Mouse (Mus musculus) heart, embryonic 12.5 days (tissue): Measurements from ENCODE around the gene Mta3. TPM values are rescaled to one million over a fixed set of nuclear protein-coding genes. Genes with fewer than 3 reads are reported as not detected.
"Not testable (repeated sequence)": the region's sequence is repeated elsewhere in the genome, so short reads cannot be mapped to it uniquely, and the experiment has no call there.

Experiments
- ATAC-seq: fragments of 200-750 bp; cut with Nextera tagmentation; 2 replicates; pipeline ENCODE4 v1.8.0; 2017; ENCODE audit warnings: moderate TSS enrichment, moderate library complexity; ENCODE audit not compliant: insufficient number of reproducible peaks, low FRiP score
- H3K27ac ChIP-seq: fragments of 300-500 bp; sonication (generic); 2 replicates; pipeline ENCODE4 v1.5.1; 2016; ENCODE audit warnings: mild to moderate bottlenecking, moderate library complexity; ENCODE audit not compliant: poor library complexity, severe bottlenecking
- H3K27me3 ChIP-seq: fragments of 300-500 bp; sonication (generic); replicated peaks from 2 replicates; pipeline ENCODE4 v1.6.1; 2016; ENCODE audit warnings: mild to moderate bottlenecking, moderate library complexity
- H3K36me3 ChIP-seq: fragments of 300-500 bp; sonication (generic); 2 replicates; pipeline ENCODE4 v1.6.1; 2016; ENCODE audit warnings: mild to moderate bottlenecking, moderate library complexity
- H3K4me1 ChIP-seq: fragments of 300-500 bp; sonication (generic); replicated peaks from 2 replicates; pipeline ENCODE4 v1.6.1; 2016; ENCODE audit warnings: mild to moderate bottlenecking
- H3K4me2 ChIP-seq: fragments of 300-500 bp; sonication (generic); 2 replicates; pipeline ENCODE4 v1.6.1; 2016; ENCODE audit warnings: mild to moderate bottlenecking, moderate library complexity
- H3K4me3 ChIP-seq: fragments of 300-500 bp; sonication (generic); 2 replicates; pipeline ENCODE4 v1.5.1; 2016; ENCODE audit warnings: mild to moderate bottlenecking
- H3K9ac ChIP-seq: fragments of 300-500 bp; sonication (generic); 2 replicates; pipeline ENCODE4 v1.6.1; 2016; ENCODE audit warnings: mild to moderate bottlenecking, moderate library complexity
- H3K9me3 ChIP-seq: fragments of 300-500 bp; sonication (generic); replicated peaks from 2 replicates; pipeline ENCODE4 v1.6.1; 2016; ENCODE audit warnings: mild to moderate bottlenecking, moderate library complexity
- WGBS: fragments of 180-500 bp; shearing (Covaris S2); methylation state at CpG from one replicate; pipeline ENCODE4 v1.1.7; 2016; 5-methylcytosine and 5-hydroxymethylcytosine counted together
- polyA plus RNA-seq: library from polyadenylated mRNA; unstranded; fragments of >200 nt; fragmentation: Nextera tagmentation; extraction: Ambion mirVana; gene quantifications from 2 replicates; pipeline ENCODE4 v1.2.1, GENCODE M21; 2016

The Mta3 gene
- polyA plus RNA-seq, 1 experiment from 2014 or later, result 42.8 TPM

GRCm38 (mm10) chr17:83708891-83709290 is 2.9 kb downstream of the Mta3 start:
- Histone ChIP-seq H3K4me1 (no peaks in the 10 kb centered on the region), H3K27ac (no peak overlapping the region), H3K36me3 (peaks cover 42% of the 10 kb centered on the region), H3K9ac (no peak overlapping the region), H3K27me3 (no peaks in the 10 kb centered on the region), H3K4me2 (no peak overlapping the region), H3K9me3 (no peaks in the 10 kb centered on the region), H3K4me3 (no peak overlapping the region)
- no peak for ATAC-seq
- WGBS, result 86% methylated on average over 6 of the region's 6 CpGs

GRCm38 (mm10) chr17:83709517-83709916 is 3.6 kb downstream of the Mta3 start:
- H3K4me2 ChIP-seq, H3K9ac ChIP-seq, H3K4me3 ChIP-seq, H3K9me3 ChIP-seq, H3K27me3 ChIP-seq, H3K27ac ChIP-seq, H3K4me1 ChIP-seq, ATAC-seq: not testable (repeated sequence)
- 94% methylated on average over 3 of the region's 3 CpGs for WGBS
- H3K36me3 ChIP-seq, result peaks cover 49% of the 10 kb centered on the region

GRCm38 (mm10) chr17:83710639-83711038 is 4.7 kb downstream of the Mta3 start:
- Histone ChIP-seq H3K4me2 (no peak overlapping the region), H3K4me3 (no peak overlapping the region), H3K9ac (no peak overlapping the region), H3K27ac (no peak overlapping the region), H3K27me3 (no peaks in the 10 kb centered on the region), H3K36me3 (peaks cover 56% of the 10 kb centered on the region), H3K4me1 (no peaks in the 10 kb centered on the region), H3K9me3 (no peaks in the 10 kb centered on the region)
- 87% methylated on average over 8 of the region's 8 CpGs for WGBS
- no peak for ATAC-seq

- no peaks in the 10 kb centered on the region for H3K4me1 ChIP-seq
- peaks cover 13% of the 10 kb centered on the region for H3K9me3 ChIP-seq
- H3K27me3 ChIP-seq, result no peaks in the 10 kb centered on the region
- ATAC-seq, result no peak
- H3K36me3 ChIP-seq, result peaks cover 72% of the 10 kb centered on the region
- H3K4me2 ChIP-seq, result no peak overlapping the region
- no peak overlapping the region for H3K9ac ChIP-seq
- 96% methylated on average over 9 of the region's 9 CpGs for WGBS
- no peak overlapping the region for H3K4me3 ChIP-seq
- H3K27ac ChIP-seq, result no peak overlapping the region
These were observed 6.4 kb downstream of the Mta3 start for GRCm38 (mm10) chr17:83712341-83712740.

GRCm38 (mm10) chr17:83720449-83720848 is 14.5 kb downstream of the Mta3 start:
- Histone ChIP-seq H3K4me3 (no peak overlapping the region), H3K4me1 (peaks cover 21% of the 10 kb centered on the region), H3K36me3 (peaks cover 46% of the 10 kb centered on the region), H3K27ac (no peak overlapping the region), H3K9ac (no peak overlapping the region), H3K27me3 (no peaks in the 10 kb centered on the region), H3K4me2 (no peak overlapping the region), H3K9me3 (peaks cover 17% of the 10 kb centered on the region)
- 70% methylated on average over 12 of the region's 12 CpGs for WGBS
- ATAC-seq, result no peak

GRCm38 (mm10) chr17:83721157-83721556 is 15.2 kb downstream of the Mta3 start:
- Histone ChIP-seq H3K36me3 (peaks cover 40% of the 10 kb centered on the region), H3K4me3 (no peak overlapping the region), H3K27ac (no peak overlapping the region), H3K9ac (no peak overlapping the region), H3K27me3 (no peaks in the 10 kb centered on the region), H3K4me1 (peaks cover 21% of the 10 kb centered on the region), H3K4me2 (no peak overlapping the region), H3K9me3 (peaks cover 14% of the 10 kb centered on the region)
- 88% methylated on average over 10 of the region's 10 CpGs for WGBS
- ATAC-seq, result no peak

GRCm38 (mm10) chr17:83723064-83723463 is 17.1 kb downstream of the Mta3 start:
- no peak overlapping the region for H3K4me3 ChIP-seq
- no peak overlapping the region for H3K9ac ChIP-seq
- H3K4me2 ChIP-seq, result no peak overlapping the region
- H3K36me3 ChIP-seq, result peaks cover 21% of the 10 kb centered on the region
- H3K9me3 ChIP-seq, result no peaks in the 10 kb centered on the region
- no peak overlapping the region for H3K27ac ChIP-seq
- peaks cover 21% of the 10 kb centered on the region for H3K4me1 ChIP-seq
- 55% methylated on average over 9 of the region's 9 CpGs for WGBS
- ATAC-seq, result no peak
- no peaks in the 10 kb centered on the region for H3K27me3 ChIP-seq

GRCm38 (mm10) chr17:83726496-83726895 is 20.5 kb downstream of the Mta3 start:
- Histone ChIP-seq H3K4me3 (no peak overlapping the region), H3K36me3 (peaks cover 8% of the 10 kb centered on the region), H3K27ac (no peak overlapping the region), H3K27me3 (no peaks in the 10 kb centered on the region), H3K9ac (no peak overlapping the region), H3K9me3 (no peaks in the 10 kb centered on the region), H3K4me1 (peaks cover 22% of the 10 kb centered on the region), H3K4me2 (no peak overlapping the region)
- ATAC-seq, result no peak
- 93% methylated on average over 11 of the region's 11 CpGs for WGBS

GRCm38 (mm10) chr17:83727707-83728106 is 21.7 kb downstream of the Mta3 start:
- H3K36me3 ChIP-seq, result peaks cover 8% of the 10 kb centered on the region
- no peak overlapping the region for H3K4me3 ChIP-seq
- no peak overlapping the region for H3K9ac ChIP-seq
- H3K9me3 ChIP-seq, result no peaks in the 10 kb centered on the region
- H3K4me2 ChIP-seq, result no peak overlapping the region
- peak overlapping the region; percentile 12; the same call in 1 of the 2 replicates for H3K27ac ChIP-seq
- no peak for ATAC-seq
- WGBS, result 90% methylated on average over 4 of the region's 4 CpGs
- H3K4me1 ChIP-seq, result peaks cover 30% of the 10 kb centered on the region
- H3K27me3 ChIP-seq, result no peaks in the 10 kb centered on the region

GRCm38 (mm10) chr17:83729029-83729428 is 23.1 kb downstream of the Mta3 start:
- ATAC-seq, result no peak
- H3K27me3 ChIP-seq, result no peaks in the 10 kb centered on the region
- no peak overlapping the region for H3K4me3 ChIP-seq
- no peak overlapping the region for H3K4me2 ChIP-seq
- peaks cover 11% of the 10 kb centered on the region for H3K36me3 ChIP-seq
- no peak overlapping the region for H3K27ac ChIP-seq
- WGBS, result 94% methylated on average over 9 of the region's 9 CpGs
- H3K4me1 ChIP-seq, result peaks cover 26% of the 10 kb centered on the region
- no peak overlapping the region for H3K9ac ChIP-seq
- no peaks in the 10 kb centered on the region for H3K9me3 ChIP-seq

- Histone ChIP-seq H3K4me3 (no peak overlapping the region), H3K27ac (no peak overlapping the region), H3K9me3 (no peaks in the 10 kb centered on the region), H3K4me2 (no peak overlapping the region), H3K36me3 (peaks cover 4% of the 10 kb centered on the region; the same call in 1 of the 2 replicates), H3K27me3 (no peaks in the 10 kb centered on the region), H3K4me1 (peaks cover 23% of the 10 kb centered on the region), H3K9ac (no peak overlapping the region)
- ATAC-seq, result no peak
- WGBS, result 80% methylated on average over 6 of the region's 6 CpGs
These were observed 24.2 kb downstream of the Mta3 start for GRCm38 (mm10) chr17:83730123-83730522.

- Histone ChIP-seq H3K4me3 (no peak overlapping the region), H3K27ac (no peak overlapping the region), H3K9me3 (no peaks in the 10 kb centered on the region), H3K4me1 (peaks cover 20% of the 10 kb centered on the region), H3K36me3 (peaks cover 4% of the 10 kb centered on the region; the same call in 1 of the 2 replicates), H3K27me3 (no peaks in the 10 kb centered on the region), H3K9ac (no peak overlapping the region), H3K4me2 (peak overlapping the region; percentile 20)
- ATAC-seq, result peak; percentile 71
- WGBS, result 38% methylated on average over 10 of the region's 10 CpGs
These were observed 26.2 kb downstream of the Mta3 start for GRCm38 (mm10) chr17:83732166-83732629.
